Mouse (Mus musculus) G1E (cell line): Measurements from ENCODE around the gene Bglap. TPM values are rescaled to one million over a fixed set of nuclear protein-coding genes. Genes with fewer than 3 reads are reported as not detected.
"Not testable (repeated sequence)": the region's sequence is repeated elsewhere in the genome, so short reads cannot be mapped to it uniquely, and the experiment has no call there.

ENCODE experiments used
- ATAC-seq: 2 replicates; pipeline ENCODE4 v1.8.0; 2016; ENCODE audit warnings: mild to moderate bottlenecking; ENCODE audit not compliant: insufficient number of reproducible peaks, poor library complexity, low FRiP score, severe bottlenecking; ENCODE audit errors: extremely low read depth
- DNase-seq: peaks from one replicate; pipeline ENCODE4 v3.0.0; 2012; ENCODE audit warnings: low spot score
- H3K27me3 ChIP-seq: 2 replicates; pipeline ENCODE4 v1.6.1; 2012; ENCODE audit warnings: mild to moderate bottlenecking, low read length, inconsistent platforms; ENCODE audit not compliant: insufficient read depth
- H3K36me3 ChIP-seq: replicated peaks from 2 replicates; pipeline ENCODE3; 2012; ENCODE audit warnings: mild to moderate bottlenecking, inconsistent platforms
- H3K4me1 ChIP-seq: 2 replicates; pipeline ENCODE4 v1.6.1; 2012; ENCODE audit warnings: low read depth, low read length, inconsistent platforms, mixed read lengths; ENCODE audit not compliant: insufficient read depth
- H3K4me3 ChIP-seq: 2 replicates; pipeline ENCODE4 v1.5.1; 2012; ENCODE audit warnings: low read depth, mild to moderate bottlenecking, inconsistent platforms, low read length, moderate library complexity, mixed read lengths
- H3K9me3 ChIP-seq: replicated peaks from 2 replicates; pipeline ENCODE4 v1.6.1; 2012; ENCODE audit warnings: inconsistent platforms
- CTCF ChIP-seq: IDR thresholded peaks from 2 replicates; pipeline ENCODE4 v1.5.1; 2012; ENCODE audit warnings: low read depth, low read length, inconsistent platforms, mixed read lengths
- GATA1 ChIP-seq: IDR thresholded peaks from 2 replicates; pipeline ENCODE4 v1.6.1; 2012; ENCODE audit warnings: borderline replicate concordance, low read length, inconsistent platforms, mixed read lengths
- GATA2 ChIP-seq: IDR thresholded peaks from 2 replicates; pipeline ENCODE4 v1.6.1; 2012; ENCODE audit warnings: low read depth, low read length, inconsistent platforms, borderline replicate concordance
- POLR2AphosphoS5 ChIP-seq: IDR thresholded peaks from 2 replicates; pipeline ENCODE4 v1.6.1; 2012; ENCODE audit warnings: low read depth, low read length, inconsistent platforms; ENCODE audit not compliant: insufficient replicate concordance
- TAL1 ChIP-seq: conservative IDR thresholded peaks from 2 replicates; pipeline ENCODE4 v1.6.1; 2012; ENCODE audit warnings: low read depth, low read length, inconsistent platforms, mixed read lengths
- polyA plus RNA-seq: library from polyadenylated mRNA; stranded (reverse); fragments of >175 nt; gene quantifications from 2 replicates; pipeline ENCODE4 v1.2.3, GENCODE M21; 2012
- total RNA-seq, 2 experiments: library from RNA; stranded (forward) in 1 of 2; stranded (reverse) in 1 of 2; fragments of 200-1000 nt in 1 of 2; fragments of >200 nt in 1 of 2; fragmentation: Nextera tagmentation in 1 of 2; gene quantifications; 2 replicates each; pipeline ENCODE4 v1.2.3; 2014 to 2017

Bglap gene
- total and polyA plus RNA-seq, 3 experiments, result not detected

- no peak for ATAC-seq
- H3K9me3 ChIP-seq, result 0 out of 2 replicates have a peak, but pooled peaks cover 2% of the 10 kb centered on the region
- H3K36me3 ChIP-seq, result peaks cover 93% of the 10 kb centered on the region
- H3K4me3 ChIP-seq, result no peak overlapping the region
- H3K27me3 ChIP-seq, result no peaks in the 10 kb centered on the region; the same call in 1 of the 2 replicates
- DNase-seq, result no peak
- H3K4me1 ChIP-seq, result peaks cover 17% of the 10 kb centered on the region; the same call in 1 of the 2 replicates
- TF ChIP-seq POLR2AphosphoS5, result no peak
- TF ChIP-seq GATA2, result no peak
- TF ChIP-seq CTCF, result no peak
- no peak for TF ChIP-seq GATA1
Observed at GRCm38 (mm10) chr3:88398666-88399065, 14.4 kb upstream of the Bglap start.

- no peak for ATAC-seq
- TF ChIP-seq GATA1, result no peak
- no peak for TF ChIP-seq CTCF
- TF ChIP-seq TAL1, result no peak
- TF ChIP-seq GATA2, result no peak
Observed at GRCm38 (mm10) chr3:88395742-88396141, 11.5 kb upstream of the Bglap start.

GRCm38 (mm10) chr3:88395288-88395687, 11.0 kb upstream of the Bglap start:
- no peak for DNase-seq
- ATAC-seq, result no peak
- Histone ChIP-seq H3K9me3 (peaks cover 17% of the 10 kb centered on the region), H3K27me3 (no peaks in the 10 kb centered on the region; the same call in 1 of the 2 replicates), H3K4me1 (0 out of 2 replicates have a peak, but pooled peaks cover 5% of the 10 kb centered on the region), H3K36me3 (peaks cover 96% of the 10 kb centered on the region), H3K4me3 (no peak overlapping the region)
- no peak for TF ChIP-seq GATA2
- TF ChIP-seq GATA1, result no peak
- no peak for TF ChIP-seq TAL1
- TF ChIP-seq POLR2AphosphoS5, result no peak
- no peak for TF ChIP-seq CTCF

More at GRCm38 (mm10) chr3:88395742-88396141, 11.5 kb upstream of the Bglap start:
- H3K27me3 ChIP-seq, result no peaks in the 10 kb centered on the region; the same call in 1 of the 2 replicates
- H3K9me3 ChIP-seq, result peaks cover 14% of the 10 kb centered on the region
- no peak overlapping the region for H3K4me3 ChIP-seq
- 0 out of 2 replicates have a peak, but pooled peaks cover 5% of the 10 kb centered on the region for H3K4me1 ChIP-seq
- no peak for DNase-seq
- H3K36me3 ChIP-seq, result peaks cover 96% of the 10 kb centered on the region

GRCm38 (mm10) chr3:88393776-88394375, 9.6 kb upstream of the Bglap start:
- ATAC-seq, result no peak
- H3K27me3 ChIP-seq, result no peaks in the 10 kb centered on the region; the same call in 1 of the 2 replicates
- H3K4me1 ChIP-seq, result 0 out of 2 replicates have a peak, but pooled peaks cover 2% of the 10 kb centered on the region
- DNase-seq, result no peak
- peaks cover 90% of the 10 kb centered on the region for H3K36me3 ChIP-seq
- TF ChIP-seq GATA1 (no peak), TAL1 (no peak), POLR2AphosphoS5 (no peak), CTCF (no peak), GATA2 (no peak)
- peaks cover 21% of the 10 kb centered on the region for H3K9me3 ChIP-seq
- no peak overlapping the region for H3K4me3 ChIP-seq

GRCm38 (mm10) chr3:88382383-88382782, 1.9 kb downstream of the Bglap start:
- H3K9me3 ChIP-seq, H3K4me1 ChIP-seq, H3K4me3 ChIP-seq, H3K36me3 ChIP-seq, DNase-seq, ATAC-seq: not testable (repeated sequence)
- peaks cover 19% of the 10 kb centered on the region for H3K27me3 ChIP-seq

- H3K4me3 ChIP-seq, H3K9me3 ChIP-seq, H3K4me1 ChIP-seq, H3K36me3 ChIP-seq, ATAC-seq, DNase-seq: not testable (repeated sequence)
- peaks cover 23% of the 10 kb centered on the region for H3K27me3 ChIP-seq
Observed at GRCm38 (mm10) chr3:88381389-88382315, 2.6 kb downstream of the Bglap start.

- not testable (repeated sequence) for H3K36me3 ChIP-seq, H3K9me3 ChIP-seq, DNase-seq, ATAC-seq, H3K4me3 ChIP-seq, H3K4me1 ChIP-seq
- H3K27me3 ChIP-seq, result peaks cover 26% of the 10 kb centered on the region
Observed at GRCm38 (mm10) chr3:88378599-88378998, 5.7 kb downstream of the Bglap start, which contains the start of gene Bglap2. Gene Bglap2, minus strand, starts transcription at chr3:88378699.

- DNase-seq, H3K4me1 ChIP-seq, H3K4me3 ChIP-seq, H3K9me3 ChIP-seq, H3K36me3 ChIP-seq, ATAC-seq: not testable (repeated sequence)
- H3K27me3 ChIP-seq, result peaks cover 27% of the 10 kb centered on the region
Observed at GRCm38 (mm10) chr3:88376644-88377043, 7.6 kb downstream of the Bglap start.

- Histone ChIP-seq H3K9me3 (peaks cover 10% of the 10 kb centered on the region), H3K27me3 (peaks cover 31% of the 10 kb centered on the region)
- H3K4me3 ChIP-seq, H3K36me3 ChIP-seq, H3K4me1 ChIP-seq: not testable (repeated sequence)
- ATAC-seq (0 out of 2 replicates have a peak, but pooled peaks have one; percentile 8), DNase-seq (peak; percentile 19)
Observed at GRCm38 (mm10) chr3:88375750-88376626, 8.3 kb downstream of the Bglap start.
